Mouse (Mus musculus) cerebellum, adult 2 months (tissue): ENCODE measurements around the gene Tsks. TPM values are rescaled to one million over a fixed set of nuclear protein-coding genes. Genes with fewer than 3 reads are reported as not detected.

ENCODE experiments used
- DNase-seq, 2 experiments: peaks; one replicate each; pipeline ENCODE4 v3.0.0; 2021
- H3K27ac ChIP-seq: fragments of 200-500 bp; 2 replicates; pipeline ENCODE4 v1.5.1; 2012; ENCODE audit warnings: low read length, control low read depth, inconsistent platforms; ENCODE audit not compliant: insufficient read depth
- H3K27me3 ChIP-seq: fragments of 200-500 bp; 2 replicates; pipeline ENCODE4 v1.6.1; 2012; ENCODE audit warnings: inconsistent platforms, mild to moderate bottlenecking, low read length, moderate library complexity; ENCODE audit not compliant: control insufficient read depth, insufficient read depth
- H3K4me1 ChIP-seq: fragments of 200-500 bp; 2 replicates; pipeline ENCODE4 v1.6.1; 2011; ENCODE audit warnings: low read length; ENCODE audit not compliant: control insufficient read depth, insufficient read depth
- H3K4me3 ChIP-seq: fragments of 200-500 bp; replicated peaks from 2 replicates; pipeline ENCODE3; 2011; ENCODE audit warnings: mild to moderate bottlenecking, low read depth, low read length, control low read depth; ENCODE audit not compliant: insufficient read depth
- CTCF ChIP-seq: fragments of 200-500 bp; IDR thresholded peaks from 2 replicates; pipeline ENCODE4 v1.5.1; 2011; ENCODE audit warnings: low read depth, mild to moderate bottlenecking, control low read depth, low read length, moderate library complexity, borderline replicate concordance; ENCODE audit not compliant: insufficient read depth
- POLR2A ChIP-seq: fragments of 200-500 bp; IDR thresholded peaks from 2 replicates; pipeline ENCODE4 v1.6.1; 2011; ENCODE audit warnings: low read length, control low read depth, borderline replicate concordance; ENCODE audit not compliant: insufficient read depth
- WGBS: fragments of 180-500 bp; shearing (Covaris S2); methylation state at CpG from one replicate; pipeline ENCODE4 v1.1.7; 2018; 5-methylcytosine and 5-hydroxymethylcytosine counted together
- polyA plus RNA-seq: library from polyadenylated mRNA; depleted of rRNA; stranded (reverse); fragments of >200 nt; gene quantifications from 2 replicates; pipeline ENCODE4 v1.2.3, GENCODE M21; 2012; rRNA removed

The Tsks gene
- polyA plus RNA-seq, 1 experiment = 0.16 TPM

DNA sequence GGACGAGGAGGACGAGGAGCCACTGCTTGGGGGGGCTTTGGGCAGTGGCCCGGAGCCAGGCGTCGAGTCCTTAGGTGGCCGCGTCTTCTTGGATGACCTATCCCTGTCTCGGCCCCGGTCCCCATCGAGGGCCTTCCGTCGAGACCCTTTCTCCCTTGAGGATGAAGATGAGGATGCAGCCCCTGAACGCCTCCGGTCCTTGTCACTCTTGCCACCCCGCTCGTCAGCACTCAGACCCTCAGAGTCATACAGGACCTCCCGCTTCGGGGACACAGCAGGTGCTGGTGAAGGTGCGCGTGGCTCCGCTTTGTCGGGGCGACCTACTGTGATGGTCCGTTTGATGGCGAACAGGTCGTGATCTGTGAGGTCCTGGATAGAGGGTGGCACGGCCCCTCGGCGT, 64.1 kb downstream of the Tsks start:
- Histone ChIP-seq H3K4me1 (peaks cover 5% of the 10 kb centered on the region), H3K27ac (no peak overlapping the region), H3K27me3 (no peaks in the 10 kb centered on the region), H3K4me3 (no peak overlapping the region)
- TF ChIP-seq CTCF = no peak
- TF ChIP-seq POLR2A = no peak
- WGBS = 91% methylated on average over 29 of the region's 29 CpGs
- no peak for DNase-seq

Other genes with a start within 250 kb of the Tsks start
- not detected in 2 replicates for gene Izumo2, start 234.5 kb upstream of the Tsks start, polyA plus RNA-seq
- gene Vrk3, start 194.8 kb upstream of the Tsks start, polyA plus RNA-seq = 37.4 and 39.1 TPM in 2 replicates
- gene Zfp473, start 192.2 kb upstream of the Tsks start, polyA plus RNA-seq = 0.71 and 0.79 TPM in 2 replicates
- 28.9 and 29.4 TPM in 2 replicates for gene Nup62, start 127.1 kb upstream of the Tsks start, polyA plus RNA-seq
- 1.4 and 1.9 TPM in 2 replicates for gene Il4i1, start 126.8 kb upstream of the Tsks start, polyA plus RNA-seq
- 19.6 and 23.8 TPM in 2 replicates for gene Atf5, start 126.5 kb upstream of the Tsks start, polyA plus RNA-seq
- 78.3 and 83.6 TPM in 2 replicates for gene Akt1s1, start 94.2 kb upstream of the Tsks start, polyA plus RNA-seq
- gene Tbc1d17, start 94.1 kb upstream of the Tsks start, polyA plus RNA-seq = 119 and 123 TPM in 2 replicates
- 38.3 and 46.7 TPM in 2 replicates for gene Pnkp, start 86.1 kb upstream of the Tsks start, polyA plus RNA-seq
- gene Ptov1, start 73.4 kb upstream of the Tsks start, polyA plus RNA-seq = 355 and 364 TPM in 2 replicates
- gene Med25, start 50.5 kb upstream of the Tsks start, polyA plus RNA-seq = 105 and 117 TPM in 2 replicates
- gene Fuz, start 47.1 kb upstream of the Tsks start, polyA plus RNA-seq = 29.0 and 31.9 TPM in 2 replicates
- gene Ap2a1, start 13.7 kb upstream of the Tsks start, polyA plus RNA-seq = 216 and 229 TPM in 2 replicates
- gene Cpt1c, start 31.6 kb downstream of the Tsks start, polyA plus RNA-seq = 129 and 137 TPM in 2 replicates
- gene Prmt1, start 43.4 kb downstream of the Tsks start, polyA plus RNA-seq = 225 and 227 TPM in 2 replicates
- gene Irf3, start 54.4 kb downstream of the Tsks start, polyA plus RNA-seq = 126 and 130 TPM in 2 replicates
- gene Bcl2l12, start 55.5 kb downstream of the Tsks start, polyA plus RNA-seq = 6.0 and 6.4 TPM in 2 replicates
- 115 and 120 TPM in 2 replicates for gene Scaf1, start 73.2 kb downstream of the Tsks start, polyA plus RNA-seq
- 29.7 and 29.9 TPM in 2 replicates for gene Rras, start 74.8 kb downstream of the Tsks start, polyA plus RNA-seq
- gene Prr12, start 109.7 kb downstream of the Tsks start, polyA plus RNA-seq = 22.6 and 23.3 TPM in 2 replicates
- 106 and 112 TPM in 2 replicates for gene Nosip, start 119.2 kb downstream of the Tsks start, polyA plus RNA-seq
- 23.3 and 23.7 TPM in 2 replicates for gene Prrg2, start 119.5 kb downstream of the Tsks start, polyA plus RNA-seq
- 7.6 and 8.6 TPM in 2 replicates for gene Rcn3, start 149.0 kb downstream of the Tsks start, polyA plus RNA-seq
- gene Fcgrt, start 160.6 kb downstream of the Tsks start, polyA plus RNA-seq = 32.1 and 33.7 TPM in 2 replicates
- 392 and 433 TPM in 2 replicates for gene Rps11, start 181.2 kb downstream of the Tsks start, polyA plus RNA-seq
- gene Rpl13a, start 185.6 kb downstream of the Tsks start, polyA plus RNA-seq = 1,090 and 1,228 TPM in 2 replicates
- gene Gm45713, start 193.0 kb downstream of the Tsks start, polyA plus RNA-seq = 0.16 TPM in 1 of 2 replicates, not detected in the other
- gene Flt3l, start 193.2 kb downstream of the Tsks start, polyA plus RNA-seq = 24.4 and 28.4 TPM in 2 replicates
- gene Pih1d1, start 211.1 kb downstream of the Tsks start, polyA plus RNA-seq = 52.3 and 53.1 TPM in 2 replicates
- 17.2 and 18.0 TPM in 2 replicates for gene Aldh16a1, start 211.4 kb downstream of the Tsks start, polyA plus RNA-seq
- 397 and 476 TPM in 2 replicates for gene Slc17a7, start 220.7 kb downstream of the Tsks start, polyA plus RNA-seq
- gene Gfy, start 236.4 kb downstream of the Tsks start, polyA plus RNA-seq = 0.54 and 0.57 TPM in 2 replicates
- gene Pth2, start 237.8 kb downstream of the Tsks start, polyA plus RNA-seq = not detected in 2 replicates